9 mouse cellular contexts compared by ENCODE assay signal in the genomic region with DNA sequence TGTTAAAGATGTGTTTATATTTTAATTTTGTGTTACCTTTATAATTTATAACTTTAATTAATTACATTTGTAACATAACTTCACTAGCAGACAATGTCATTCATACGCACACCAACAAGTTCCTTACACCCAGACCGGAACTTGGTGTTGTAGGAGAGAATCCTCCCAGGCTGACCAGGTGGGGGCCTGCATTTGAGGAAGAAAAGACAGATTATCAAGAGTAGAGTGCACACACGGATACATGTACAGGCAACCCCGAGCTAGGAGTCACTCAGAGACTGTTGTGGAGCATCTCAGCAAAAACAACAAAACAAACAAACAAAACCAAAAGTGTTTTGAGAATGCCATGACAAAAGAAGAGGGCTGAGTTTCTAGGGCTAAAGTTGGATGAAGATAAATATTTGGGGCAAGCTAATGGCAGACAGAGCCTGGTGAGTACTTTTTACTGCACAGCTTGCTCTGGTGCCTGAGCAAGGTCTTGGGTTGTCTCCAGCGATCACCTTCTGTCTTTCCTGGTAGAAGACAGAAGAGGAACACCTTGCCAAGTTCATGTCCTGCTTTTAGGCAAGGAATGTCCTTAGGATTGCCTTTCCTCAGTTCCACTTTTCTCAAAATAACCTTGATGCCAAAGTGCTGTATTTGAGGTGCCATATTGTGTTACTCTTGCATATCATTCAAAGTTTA.
"Had no signal": no experiment of that assay in that cellular context is flagged by ENCODE, and none has a peak within 500 bp of the region (broad histone marks: within the 10 kb centered on the region; RNA-seq: fewer than 3 reads in every experiment).

No protein-coding gene starts in this region.

- ATAC-seq: liver, postnatal 0 days; midbrain, embryonic 13.5 days had no signal

- DNase-seq: kidney, postnatal 36 days; layer of hippocampus, adult 9-11 months; layer of hippocampus, postnatal 36 days; liver; liver, embryonic 13.5 days; liver, postnatal 0 days; right cerebral cortex, adult 18-20 months; thymus, postnatal 25 days had no signal
